Mouse (Mus musculus) testis, adult 2 months (tissue): Measurements from ENCODE around the gene Ehd4. TPM values are rescaled to one million over a fixed set of nuclear protein-coding genes. Genes with fewer than 3 reads are reported as not detected.

Experiments used
- H3K27ac ChIP-seq: fragments of 200-500 bp; 2 replicates; pipeline ENCODE4 v1.5.1; 2012; ENCODE audit warnings: low read depth, low read length; ENCODE audit not compliant: control insufficient read depth, insufficient read depth
- H3K27me3 ChIP-seq: fragments of 200-500 bp; 2 replicates; pipeline ENCODE4 v1.6.1; 2012; ENCODE audit warnings: mild to moderate bottlenecking, low read length, moderate library complexity; ENCODE audit not compliant: control insufficient read depth, insufficient read depth
- H3K36me3 ChIP-seq: fragments of 200-500 bp; 2 replicates; pipeline ENCODE4 v1.6.1; 2012; ENCODE audit warnings: mild to moderate bottlenecking, low read length; ENCODE audit not compliant: control insufficient read depth, insufficient read depth
- H3K4me1 ChIP-seq: fragments of 200-500 bp; 2 replicates; pipeline ENCODE4 v1.6.1; 2012; ENCODE audit warnings: low read length; ENCODE audit not compliant: control insufficient read depth, insufficient read depth
- H3K4me3 ChIP-seq: fragments of 200-500 bp; 2 replicates; pipeline ENCODE4 v1.5.1; 2012; ENCODE audit warnings: low read depth, mild to moderate bottlenecking, low read length, moderate library complexity, mixed read lengths; ENCODE audit not compliant: control insufficient read depth
- CTCF ChIP-seq: fragments of 200-500 bp; IDR thresholded peaks from 2 replicates; pipeline ENCODE4 v1.5.1; 2012; ENCODE audit warnings: low read depth, mild to moderate bottlenecking, inconsistent platforms, low read length, moderate library complexity; ENCODE audit not compliant: control insufficient read depth, insufficient read depth, insufficient replicate concordance
- POLR2A ChIP-seq: fragments of 200-500 bp; IDR thresholded peaks from 2 replicates; pipeline ENCODE4 v1.6.1; 2012; ENCODE audit warnings: low read depth, mild to moderate bottlenecking, inconsistent platforms, low read length, moderate library complexity; ENCODE audit not compliant: control insufficient read depth
- polyA plus RNA-seq: library from polyadenylated mRNA; depleted of rRNA; stranded (reverse); fragments of >200 nt; gene quantifications from 2 replicates; pipeline ENCODE4 v1.2.3, GENCODE M21; 2012; rRNA removed

Gene Ehd4
- polyA plus RNA-seq, result 3.4 and 5.8 TPM in 2 replicates

- TF ChIP-seq POLR2A (peak; percentile 26), CTCF (no peak)
- no peaks in the 10 kb centered on the region for H3K27me3 ChIP-seq
- peak within 1 kb of the TSS; percentile 97 for H3K4me3 ChIP-seq
- H3K36me3 ChIP-seq, result no peaks in the 10 kb centered on the region
- H3K27ac ChIP-seq, result peak within 1 kb of the TSS; percentile 82
- H3K4me1 ChIP-seq, result peaks cover 6% of the 10 kb centered on the region
These were observed at the start of gene Ehd4 for GRCm38 (mm10) chr2:120154361-120154894. Ehd4 (minus strand) TSS chr2:120154606.

- TF ChIP-seq POLR2A (no peak), CTCF (no peak)
- H3K4me1 ChIP-seq, result no peaks in the 10 kb centered on the region
- no peak overlapping the region for H3K4me3 ChIP-seq
- no peaks in the 10 kb centered on the region for H3K27me3 ChIP-seq
- no peak overlapping the region for H3K27ac ChIP-seq
- no peaks in the 10 kb centered on the region for H3K36me3 ChIP-seq
These were observed 49.3 kb upstream of the Ehd4 start for GRCm38 (mm10) chr2:120203742-120204141.

GRCm38 (mm10) chr2:120200077-120200476 is 45.7 kb upstream of the Ehd4 start:
- Histone ChIP-seq H3K4me1 (no peaks in the 10 kb centered on the region), H3K27ac (no peak overlapping the region), H3K36me3 (no peaks in the 10 kb centered on the region), H3K27me3 (no peaks in the 10 kb centered on the region), H3K4me3 (no peak overlapping the region)
- no peak for TF ChIP-seq POLR2A
- no peak for TF ChIP-seq CTCF

DNA sequence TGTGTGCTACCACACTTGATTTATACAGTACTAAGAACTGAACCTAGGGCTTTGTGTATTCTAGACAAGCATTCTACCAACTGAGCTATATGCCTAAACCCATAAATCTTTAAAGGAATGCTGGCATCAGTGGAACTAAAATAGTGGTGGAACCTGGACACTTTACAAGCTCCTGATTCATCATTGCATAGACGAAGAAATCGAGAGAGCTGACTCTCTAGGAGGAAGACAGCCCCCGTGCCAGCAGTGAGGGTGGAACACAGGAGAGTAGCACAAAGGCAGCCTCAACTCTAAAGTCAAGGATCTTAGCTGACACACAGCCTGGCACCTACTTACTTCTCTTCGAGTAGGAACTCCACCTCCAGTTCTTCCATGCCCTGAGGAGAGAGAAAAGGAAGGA is 33.8 kb upstream of the Ehd4 start:
- H3K27me3 ChIP-seq, result no peaks in the 10 kb centered on the region
- no peak overlapping the region for H3K4me3 ChIP-seq
- H3K4me1 ChIP-seq, result no peaks in the 10 kb centered on the region
- TF ChIP-seq CTCF (no peak), POLR2A (no peak)
- no peaks in the 10 kb centered on the region for H3K36me3 ChIP-seq
- H3K27ac ChIP-seq, result no peak overlapping the region

- no peak for TF ChIP-seq CTCF
- no peak for TF ChIP-seq POLR2A
- no peak overlapping the region for H3K4me3 ChIP-seq
- no peaks in the 10 kb centered on the region for H3K27me3 ChIP-seq
- H3K4me1 ChIP-seq, result no peaks in the 10 kb centered on the region
- H3K36me3 ChIP-seq, result no peaks in the 10 kb centered on the region
- no peak overlapping the region for H3K27ac ChIP-seq
These were observed 33.2 kb upstream of the Ehd4 start for GRCm38 (mm10) chr2:120187583-120187982.

DNA sequence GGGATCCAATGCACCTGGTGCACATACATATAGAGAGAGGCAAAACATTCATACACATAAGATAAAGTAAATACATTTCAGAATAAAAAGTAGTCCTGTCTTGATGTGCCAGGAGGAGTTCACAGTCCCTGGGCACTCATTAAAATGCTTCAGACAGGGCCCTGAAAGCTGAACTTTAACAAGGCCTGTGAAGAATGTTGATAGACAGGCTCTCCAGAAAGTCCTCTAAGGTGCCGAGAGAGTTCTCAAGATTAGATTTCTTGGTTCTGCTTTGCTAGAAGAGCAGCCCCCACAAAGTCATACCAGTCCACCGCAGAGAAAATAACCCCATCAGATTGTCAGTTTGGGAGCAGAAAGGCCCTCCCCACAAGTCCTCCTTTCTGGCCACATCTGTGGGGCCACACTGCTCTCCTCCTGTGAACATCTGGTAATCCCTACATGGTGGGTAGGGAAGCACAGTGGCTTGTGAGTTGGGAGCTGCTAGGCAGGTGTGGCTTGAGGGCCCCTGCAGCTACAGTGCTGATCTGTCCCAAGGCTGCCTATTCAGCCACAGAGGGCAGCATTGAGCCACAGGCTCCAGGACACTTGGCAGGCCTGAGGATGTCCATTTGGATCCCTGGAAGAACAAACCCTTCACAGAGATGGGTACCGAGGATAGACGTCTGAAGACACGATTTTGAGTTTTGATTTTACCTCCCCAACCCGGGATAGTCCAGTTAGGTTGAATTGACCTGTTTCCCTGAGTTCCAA is 31.3 kb upstream of the Ehd4 start:
- no peak overlapping the region for H3K27ac ChIP-seq
- no peaks in the 10 kb centered on the region for H3K36me3 ChIP-seq
- TF ChIP-seq POLR2A (no peak), CTCF (peak; percentile 59; the same call in 1 of the 2 replicates)
- no peak overlapping the region for H3K4me3 ChIP-seq
- H3K27me3 ChIP-seq, result no peaks in the 10 kb centered on the region
- H3K4me1 ChIP-seq, result no peaks in the 10 kb centered on the region

GRCm38 (mm10) chr2:120178936-120179335 is 24.5 kb upstream of the Ehd4 start:
- TF ChIP-seq POLR2A (no peak), CTCF (no peak)
- no peaks in the 10 kb centered on the region for H3K36me3 ChIP-seq
- no peaks in the 10 kb centered on the region for H3K4me1 ChIP-seq
- no peaks in the 10 kb centered on the region for H3K27me3 ChIP-seq
- H3K4me3 ChIP-seq, result no peak overlapping the region
- H3K27ac ChIP-seq, result no peak overlapping the region
